Comparison of ENCODE assay signal across 8 mouse cellular contexts in genomic region chr10:68278632-68279361, GRCm38 (mm10). TPM values are rescaled to one million over a fixed set of nuclear protein-coding genes. Genes with fewer than 3 reads are reported as not detected.
DNase-seq lines count a peak whose midpoint lies in the region; ATAC-seq and TF ChIP-seq lines count a peak whose summit lies in the region.

Gene Arid5b, minus strand, starts transcription at chr10:68278740.

- peak; percentile 20 to 61 for DNase-seq in spleen, adult 18-20 months
- DNase-seq in spleen, adult 12 weeks (ENCODE audit: low spot score): no peak
- peak; percentile 86 for DNase-seq in embryo, embryonic 11 days
- DNase-seq in heart, adult 9 months (ENCODE audit: low spot score in 2 of 2): peak; percentile 27 to 50
- peak; percentile 71 for DNase-seq in kidney, adult 9 months
- DNase-seq in limb, embryonic 14.5 days (ENCODE audit: low spot score): peak; percentile 92
- DNase-seq in telencephalon, adult 2 months (ENCODE audit: low read depth, low spot score): peak; percentile 79

- no peak for TF ChIP-seq POLR2A in limb, embryonic 14.5 days (IDR thresholded peaks at IDR 0.05; ENCODE audit: borderline replicate concordance, extremely low read depth, insufficient read depth, insufficient read length)

- peak within 1 kb of the TSS; percentile 66 for H3K4me3 ChIP-seq in limb, embryonic 14.5 days (replicated peaks; ENCODE audit: low read length)
- H3K4me3 ChIP-seq in midbrain, embryonic 16.5 days (ENCODE audit: low read depth, low read length): peak within 1 kb of the TSS; percentile 75

- peak within 1 kb of the TSS; percentile 87 for H3K27ac ChIP-seq in limb, embryonic 14.5 days (replicated peaks; ENCODE audit: low read depth, low read length)
- peak within 1 kb of the TSS; percentile 92 for H3K27ac ChIP-seq in midbrain, embryonic 16.5 days (ENCODE audit: low read length)

- H3K4me2 ChIP-seq in limb, embryonic 14.5 days (replicated peaks; ENCODE audit: low read depth, low read length, severe bottlenecking): peak within 1 kb of the TSS; percentile 90
- peak within 1 kb of the TSS; percentile 93 for H3K4me2 ChIP-seq in midbrain, embryonic 16.5 days (ENCODE audit: low read length)

- H3K9ac ChIP-seq in limb, embryonic 14.5 days (ENCODE audit: low read depth, low read length, severe bottlenecking): peak within 1 kb of the TSS; percentile 69
- H3K9ac ChIP-seq in midbrain, embryonic 16.5 days (ENCODE audit: low read depth, low read length): peak within 1 kb of the TSS; percentile 73

- ATAC-seq in limb, embryonic 14.5 days (ENCODE audit: low FRiP score, low read depth): 0 out of 2 replicates have a peak, but pooled peaks have one; percentile 20
- ATAC-seq in midbrain, embryonic 16.5 days: no peak

- no peaks in the 10 kb centered on the region for H3K9me3 ChIP-seq in limb, embryonic 14.5 days (ENCODE audit: control insufficient read depth, low read length)
- H3K9me3 ChIP-seq in midbrain, embryonic 16.5 days (replicated peaks; ENCODE audit: control insufficient read depth, low read length, poor library complexity, severe bottlenecking): no peaks in the 10 kb centered on the region

- H3K36me3 ChIP-seq in limb, embryonic 14.5 days (ENCODE audit: control insufficient read depth, insufficient read depth, low read length): no peaks in the 10 kb centered on the region
- no peaks in the 10 kb centered on the region for H3K36me3 ChIP-seq in midbrain, embryonic 16.5 days (ENCODE audit: control insufficient read depth, insufficient read depth, low read length)

- H3K4me1 ChIP-seq in limb, embryonic 14.5 days (ENCODE audit: control insufficient read depth, insufficient read depth, low read length): peaks cover 26% of the 10 kb centered on the region
- peaks cover 36% of the 10 kb centered on the region for H3K4me1 ChIP-seq in midbrain, embryonic 16.5 days (ENCODE audit: control insufficient read depth, insufficient read depth, low read length)

- H3K27me3 ChIP-seq in limb, embryonic 14.5 days (ENCODE audit: control insufficient read depth, insufficient read depth, low read length): no peaks in the 10 kb centered on the region
- H3K27me3 ChIP-seq in midbrain, embryonic 16.5 days (ENCODE audit: control insufficient read depth, insufficient read depth, low read depth, low read length): no peaks in the 10 kb centered on the region

- WGBS in limb, embryonic 14.5 days: under 1% methylated on average over 23 of the region's 24 CpGs
- under 1% methylated on average over 24 of the region's 24 CpGs for WGBS in midbrain, embryonic 16.5 days

RNA-seq across cellular contexts. Expression of gene Arid5b, which starts in this region (rescaled TPM):
- polyA plus RNA-seq in limb, embryonic 14.5 days (2012; rRNA removed): 14.1 and 15.2 TPM in 2 replicates
- 41.0 and 45.3 TPM in 2 replicates for polyA plus RNA-seq in limb, embryonic 14.5 days (2014; fragmentation: Nextera tagmentation; extraction: Ambion mirVana)
- 17.6 and 19.1 TPM in 2 replicates for polyA plus RNA-seq in midbrain, embryonic 16.5 days (2015; fragmentation: Nextera tagmentation; extraction: Ambion mirVana)
